Mouse (Mus musculus) heart, embryonic 13.5 days (tissue): ENCODE results near the gene Fbxl21. TPM values are rescaled to one million over a fixed set of nuclear protein-coding genes. Genes with fewer than 3 reads are reported as not detected.

Experiments used
- ATAC-seq: fragments of 200-750 bp; cut with Nextera tagmentation; 2 replicates; pipeline ENCODE4 v1.8.0; 2017; ENCODE audit warnings: moderate TSS enrichment; ENCODE audit not compliant: insufficient number of reproducible peaks, low FRiP score, low TSS enrichment; ENCODE audit errors: extremely low read depth
- H3K27ac ChIP-seq: fragments of 300-500 bp; sonication (generic); replicated peaks from 2 replicates; pipeline ENCODE4 v1.5.1; 2015; ENCODE audit warnings: moderate library complexity, mild to moderate bottlenecking, inconsistent platforms
- H3K27me3 ChIP-seq: fragments of 300-500 bp; sonication (generic); replicated peaks from 2 replicates; pipeline ENCODE4 v1.6.1; 2015; ENCODE audit warnings: mild to moderate bottlenecking, inconsistent platforms
- H3K36me3 ChIP-seq: fragments of 300-500 bp; sonication (generic); 2 replicates; pipeline ENCODE4 v1.6.1; 2015; ENCODE audit warnings: mild to moderate bottlenecking, inconsistent platforms
- H3K4me1 ChIP-seq: fragments of 300-500 bp; sonication (generic); 2 replicates; pipeline ENCODE4 v1.6.1; 2015; ENCODE audit warnings: inconsistent platforms
- H3K4me2 ChIP-seq: fragments of 300-500 bp; sonication (generic); 2 replicates; pipeline ENCODE4 v1.6.1; 2015; ENCODE audit warnings: inconsistent platforms, mild to moderate bottlenecking, moderate library complexity
- H3K4me3 ChIP-seq: fragments of 300-500 bp; sonication (generic); 2 replicates; pipeline ENCODE4 v1.5.1; 2015; ENCODE audit warnings: moderate library complexity, mild to moderate bottlenecking, inconsistent platforms
- H3K9ac ChIP-seq: fragments of 300-500 bp; sonication (generic); 2 replicates; pipeline ENCODE4 v1.6.1; 2015; ENCODE audit warnings: inconsistent platforms, mild to moderate bottlenecking, moderate library complexity
- H3K9me3 ChIP-seq: fragments of 300-500 bp; sonication (generic); 2 replicates; pipeline ENCODE4 v1.6.1; 2016; ENCODE audit warnings: inconsistent platforms
- WGBS: fragments of 180-500 bp; shearing (Covaris S2); methylation state at CpG from one replicate; pipeline ENCODE4 v1.1.7; 2015; ENCODE audit warnings: mixed read lengths; 5-methylcytosine and 5-hydroxymethylcytosine counted together
- polyA plus RNA-seq: library from polyadenylated mRNA; unstranded; fragments of >200 nt; fragmentation: Nextera tagmentation; extraction: Ambion mirVana; gene quantifications from 2 replicates; pipeline ENCODE4 v1.2.1, GENCODE M21; 2015

The Fbxl21 gene
- polyA plus RNA-seq, 1 experiment from 2014 or later, result 1.6 TPM

GRCm38 (mm10) chr13:56501866-56502420 is 20.3 kb upstream of the Fbxl21 start:
- no peak overlapping the region for H3K4me3 ChIP-seq
- H3K27me3 ChIP-seq, result 0 out of 2 replicates have a peak, but pooled peaks cover 3% of the 10 kb centered on the region
- 53% methylated on average over 6 of the region's 6 CpGs for WGBS
- no peak overlapping the region for H3K9ac ChIP-seq
- peaks cover 4% of the 10 kb centered on the region; the same call in 1 of the 2 replicates for H3K9me3 ChIP-seq
- ATAC-seq, result no peak
- H3K4me1 ChIP-seq, result no peaks in the 10 kb centered on the region
- no peak overlapping the region for H3K27ac ChIP-seq
- no peak overlapping the region for H3K4me2 ChIP-seq
- H3K36me3 ChIP-seq, result no peaks in the 10 kb centered on the region

- 66% methylated on average over 6 of the region's 6 CpGs for WGBS
- H3K4me1 ChIP-seq, result no peaks in the 10 kb centered on the region
- no peaks in the 10 kb centered on the region for H3K36me3 ChIP-seq
- H3K9me3 ChIP-seq, result no peaks in the 10 kb centered on the region
- no peak overlapping the region for H3K4me3 ChIP-seq
- no peak for ATAC-seq
- no peak overlapping the region for H3K27ac ChIP-seq
- H3K4me2 ChIP-seq, result no peak overlapping the region
- no peak overlapping the region for H3K9ac ChIP-seq
- 0 out of 2 replicates have a peak, but pooled peaks cover 3% of the 10 kb centered on the region for H3K27me3 ChIP-seq
These were observed 15.3 kb upstream of the Fbxl21 start for GRCm38 (mm10) chr13:56506871-56507496.

GRCm38 (mm10) chr13:56509796-56510195 is 12.5 kb upstream of the Fbxl21 start:
- H3K27ac ChIP-seq, result no peak overlapping the region
- H3K4me3 ChIP-seq, result no peak overlapping the region
- H3K27me3 ChIP-seq, result no peaks in the 10 kb centered on the region
- no peaks in the 10 kb centered on the region for H3K36me3 ChIP-seq
- H3K4me2 ChIP-seq, result no peak overlapping the region
- no peaks in the 10 kb centered on the region for H3K9me3 ChIP-seq
- whole genome bisulfite sequencing, result 77% methylated on average over 2 of the region's 2 CpGs
- no peak for ATAC-seq
- H3K9ac ChIP-seq, result no peak overlapping the region
- H3K4me1 ChIP-seq, result no peaks in the 10 kb centered on the region

GRCm38 (mm10) chr13:56513595-56513994 is 8.7 kb upstream of the Fbxl21 start:
- Histone ChIP-seq H3K4me1 (no peaks in the 10 kb centered on the region), H3K4me3 (no peak overlapping the region), H3K27ac (no peak overlapping the region), H3K9ac (no peak overlapping the region), H3K4me2 (no peak overlapping the region), H3K9me3 (no peaks in the 10 kb centered on the region), H3K27me3 (no peaks in the 10 kb centered on the region), H3K36me3 (no peaks in the 10 kb centered on the region)
- no peak for ATAC-seq

- no peak for ATAC-seq
- Histone ChIP-seq H3K4me2 (no peak overlapping the region), H3K9ac (no peak overlapping the region), H3K4me1 (no peaks in the 10 kb centered on the region), H3K4me3 (no peak overlapping the region), H3K27me3 (no peaks in the 10 kb centered on the region), H3K9me3 (no peaks in the 10 kb centered on the region), H3K27ac (no peak overlapping the region), H3K36me3 (no peaks in the 10 kb centered on the region)
- 60% methylated on average over 4 of the region's 4 CpGs for WGBS
These were observed 6.0 kb upstream of the Fbxl21 start for GRCm38 (mm10) chr13:56516311-56516710.

GRCm38 (mm10) chr13:56516816-56517215 is 5.5 kb upstream of the Fbxl21 start:
- Histone ChIP-seq H3K27ac (no peak overlapping the region), H3K4me2 (no peak overlapping the region), H3K4me1 (no peaks in the 10 kb centered on the region), H3K9me3 (no peaks in the 10 kb centered on the region), H3K4me3 (no peak overlapping the region), H3K36me3 (no peaks in the 10 kb centered on the region), H3K27me3 (no peaks in the 10 kb centered on the region), H3K9ac (no peak overlapping the region)
- 47% methylated on average over 7 of the region's 7 CpGs for WGBS
- ATAC-seq, result no peak

- WGBS, result 5% methylated on average over 8 of the region's 8 CpGs
- Histone ChIP-seq H3K9me3 (no peaks in the 10 kb centered on the region), H3K36me3 (no peaks in the 10 kb centered on the region), H3K4me2 (peak overlapping the region; percentile 99), H3K9ac (peak overlapping the region; percentile 84), H3K4me1 (peaks cover 3% of the 10 kb centered on the region), H3K27me3 (no peaks in the 10 kb centered on the region), H3K27ac (0 out of 2 replicates have a peak overlapping the region, but pooled peaks have one; percentile 21), H3K4me3 (peak overlapping the region; percentile 78)
- ATAC-seq, result no peak
These were observed 522 bp downstream of the Fbxl21 start for GRCm38 (mm10) chr13:56522821-56523167.

- no peaks in the 10 kb centered on the region for H3K36me3 ChIP-seq
- H3K4me1 ChIP-seq, result peaks cover 6% of the 10 kb centered on the region
- ATAC-seq, result no peak
- no peak overlapping the region for H3K4me3 ChIP-seq
- no peak overlapping the region for H3K9ac ChIP-seq
- no peak overlapping the region for H3K4me2 ChIP-seq
- 77% methylated on average over 12 of the region's 12 CpGs for WGBS
- no peaks in the 10 kb centered on the region for H3K27me3 ChIP-seq
- H3K27ac ChIP-seq, result no peak overlapping the region
- no peaks in the 10 kb centered on the region for H3K9me3 ChIP-seq
These were observed 4.6 kb downstream of the Fbxl21 start for GRCm38 (mm10) chr13:56526871-56527270.

- Histone ChIP-seq H3K4me3 (no peak overlapping the region), H3K9me3 (no peaks in the 10 kb centered on the region), H3K36me3 (no peaks in the 10 kb centered on the region), H3K4me2 (no peak overlapping the region), H3K9ac (no peak overlapping the region), H3K27ac (no peak overlapping the region), H3K4me1 (peaks cover 4% of the 10 kb centered on the region), H3K27me3 (no peaks in the 10 kb centered on the region)
- 84% methylated on average over 7 of the region's 7 CpGs for WGBS
- no peak for ATAC-seq
These were observed 5.6 kb downstream of the Fbxl21 start for GRCm38 (mm10) chr13:56527846-56528245.

GRCm38 (mm10) chr13:56528281-56528680 is 6.0 kb downstream of the Fbxl21 start:
- no peak overlapping the region for H3K9ac ChIP-seq
- no peaks in the 10 kb centered on the region for H3K27me3 ChIP-seq
- H3K27ac ChIP-seq, result no peak overlapping the region
- no peak for ATAC-seq
- H3K9me3 ChIP-seq, result no peaks in the 10 kb centered on the region
- 85% methylated on average over 11 of the region's 11 CpGs for WGBS
- 0 out of 2 replicates have a peak, but pooled peaks cover 3% of the 10 kb centered on the region for H3K4me1 ChIP-seq
- H3K4me3 ChIP-seq, result no peak overlapping the region
- no peaks in the 10 kb centered on the region for H3K36me3 ChIP-seq
- no peak overlapping the region for H3K4me2 ChIP-seq

- 60% methylated on average over 4 of the region's 4 CpGs for WGBS
- Histone ChIP-seq H3K4me3 (no peak overlapping the region), H3K36me3 (0 out of 2 replicates have a peak, but pooled peaks cover under 1% of the 10 kb centered on the region), H3K9me3 (no peaks in the 10 kb centered on the region), H3K4me2 (no peak overlapping the region), H3K4me1 (0 out of 2 replicates have a peak, but pooled peaks cover 3% of the 10 kb centered on the region), H3K27me3 (no peaks in the 10 kb centered on the region), H3K27ac (no peak overlapping the region), H3K9ac (no peak overlapping the region)
- no peak for ATAC-seq
These were observed 6.8 kb downstream of the Fbxl21 start for GRCm38 (mm10) chr13:56529031-56529430.

- 50% methylated on average over 8 of the region's 8 CpGs for WGBS
- ATAC-seq, result no peak
These were observed 7.4 kb downstream of the Fbxl21 start for GRCm38 (mm10) chr13:56529685-56530084.

More at GRCm38 (mm10) chr13:56529685-56530084, 7.4 kb downstream of the Fbxl21 start:
- no peak overlapping the region for H3K4me3 ChIP-seq
- H3K4me1 ChIP-seq, result 0 out of 2 replicates have a peak, but pooled peaks cover 3% of the 10 kb centered on the region
- H3K27me3 ChIP-seq, result no peaks in the 10 kb centered on the region
- no peak overlapping the region for H3K4me2 ChIP-seq
- H3K27ac ChIP-seq, result no peak overlapping the region
- peaks cover 5% of the 10 kb centered on the region; the same call in 1 of the 2 replicates for H3K9me3 ChIP-seq
- no peak overlapping the region for H3K9ac ChIP-seq
- H3K36me3 ChIP-seq, result 0 out of 2 replicates have a peak, but pooled peaks cover 5% of the 10 kb centered on the region
